Mouse (Mus musculus): ENCODE results near the gene Rtl6. TPM values are rescaled to one million over a fixed set of nuclear protein-coding genes. Genes with fewer than 3 reads are reported as not detected.

Gene Rtl6
- polyA plus RNA-seq, 1 experiment: not detected

DNA sequence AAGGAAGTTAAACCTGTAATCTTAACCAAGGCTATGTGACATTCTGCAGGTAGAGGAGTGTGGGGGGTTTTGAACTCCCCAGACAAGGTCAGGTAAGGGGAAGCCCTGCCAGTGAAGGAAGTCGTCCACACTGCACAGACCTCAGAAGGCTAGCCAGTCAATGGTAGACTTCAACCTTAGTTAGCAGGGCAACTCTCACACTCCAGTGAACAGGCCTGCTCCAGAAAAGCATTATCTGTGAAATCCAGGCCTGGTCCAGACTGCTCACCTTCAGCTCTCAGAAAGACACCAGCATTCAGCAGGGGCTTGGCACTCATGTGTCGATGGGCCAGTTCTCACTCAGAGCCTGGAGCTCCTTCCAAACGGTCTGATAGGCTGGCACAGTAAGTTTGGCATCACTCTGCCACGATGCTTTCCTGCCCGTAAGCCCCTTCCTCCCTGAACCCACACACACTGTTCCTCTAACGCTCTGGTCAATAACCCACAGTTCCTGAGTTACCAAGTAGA is 8.3 kb downstream of the Rtl6 start:
- Histone ChIP-seq H3K4me1 (ENCODE audit: control insufficient read depth, insufficient read depth, low read length) (peaks cover 17% of the 10 kb centered on the region), H3K4me3 (ENCODE audit: insufficient read depth, low read depth, low read length) (no peak overlapping the region), H3K27ac (ENCODE audit: insufficient read depth, low read depth, low read length) (no peak overlapping the region)
- TF ChIP-seq POLR2A (IDR thresholded peaks at IDR 0.05; ENCODE audit: insufficient read depth, low read depth, low read length): no peak
- no peak for TF ChIP-seq CTCF (IDR thresholded peaks at IDR 0.05; ENCODE audit: insufficient read depth, low read depth, low read length)
- WGBS: 71% methylated on average over 6 of the region's 6 CpGs

DNA sequence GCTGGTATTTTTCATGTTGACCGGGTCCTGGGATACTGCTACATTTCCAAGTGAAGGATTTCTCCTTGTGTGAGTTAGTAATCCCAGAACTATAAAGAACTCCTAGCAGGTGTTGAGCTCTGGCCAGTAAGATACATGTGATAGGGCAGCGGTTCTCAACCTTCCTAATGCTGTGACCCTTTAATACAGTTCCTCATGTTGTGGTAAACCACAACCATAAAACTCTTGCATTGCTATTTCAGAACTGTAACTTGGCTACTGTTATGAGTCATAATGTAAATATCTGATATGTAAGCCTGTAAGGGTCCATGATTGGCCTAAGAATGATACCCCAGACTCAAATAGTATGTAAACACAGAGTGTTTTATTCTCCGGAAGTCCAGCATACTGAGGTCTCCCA is 11.6 kb downstream of the Rtl6 start:
- 97% methylated on average over 3 of the region's 3 CpGs for WGBS
- TF ChIP-seq POLR2A (IDR thresholded peaks at IDR 0.05; ENCODE audit: insufficient read depth, low read depth, low read length) (no peak), CTCF (IDR thresholded peaks at IDR 0.05; ENCODE audit: insufficient read depth, low read depth, low read length) (no peak)
- H3K27ac ChIP-seq (ENCODE audit: insufficient read depth, low read depth, low read length): no peak overlapping the region
- no peak overlapping the region for H3K4me3 ChIP-seq (ENCODE audit: insufficient read depth, low read depth, low read length)
- peaks cover 9% of the 10 kb centered on the region for H3K4me1 ChIP-seq (ENCODE audit: control insufficient read depth, insufficient read depth, low read length)

DNA sequence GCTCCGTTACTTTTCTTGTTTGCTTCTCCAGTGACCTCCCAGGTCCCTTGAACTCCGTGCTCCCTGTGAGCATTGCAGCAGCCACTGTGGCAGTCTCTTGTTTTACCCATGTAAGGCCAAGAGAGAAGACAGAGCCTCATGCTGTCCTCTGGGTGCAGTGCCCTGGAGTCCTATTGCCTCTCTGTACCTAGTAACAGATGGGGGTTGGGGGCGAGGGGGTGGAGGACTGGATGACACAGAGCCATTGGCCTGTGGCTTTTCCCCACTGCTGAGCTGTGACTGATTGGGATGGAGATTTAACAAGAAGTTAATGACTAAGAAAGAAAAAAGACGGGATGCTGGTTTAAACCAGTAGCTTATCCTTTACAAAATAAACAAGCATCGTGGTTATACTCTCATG is 16.4 kb downstream of the Rtl6 start:
- peaks cover 7% of the 10 kb centered on the region for H3K4me1 ChIP-seq (ENCODE audit: control insufficient read depth, insufficient read depth, low read length)
- no peak overlapping the region for H3K27ac ChIP-seq (ENCODE audit: insufficient read depth, low read depth, low read length)
- TF ChIP-seq CTCF (IDR thresholded peaks at IDR 0.05; ENCODE audit: insufficient read depth, low read depth, low read length): no peak
- TF ChIP-seq POLR2A (IDR thresholded peaks at IDR 0.05; ENCODE audit: insufficient read depth, low read depth, low read length): no peak
- WGBS: 72% methylated on average over 5 of the region's 5 CpGs
- H3K4me3 ChIP-seq (ENCODE audit: insufficient read depth, low read depth, low read length): no peak overlapping the region

DNA sequence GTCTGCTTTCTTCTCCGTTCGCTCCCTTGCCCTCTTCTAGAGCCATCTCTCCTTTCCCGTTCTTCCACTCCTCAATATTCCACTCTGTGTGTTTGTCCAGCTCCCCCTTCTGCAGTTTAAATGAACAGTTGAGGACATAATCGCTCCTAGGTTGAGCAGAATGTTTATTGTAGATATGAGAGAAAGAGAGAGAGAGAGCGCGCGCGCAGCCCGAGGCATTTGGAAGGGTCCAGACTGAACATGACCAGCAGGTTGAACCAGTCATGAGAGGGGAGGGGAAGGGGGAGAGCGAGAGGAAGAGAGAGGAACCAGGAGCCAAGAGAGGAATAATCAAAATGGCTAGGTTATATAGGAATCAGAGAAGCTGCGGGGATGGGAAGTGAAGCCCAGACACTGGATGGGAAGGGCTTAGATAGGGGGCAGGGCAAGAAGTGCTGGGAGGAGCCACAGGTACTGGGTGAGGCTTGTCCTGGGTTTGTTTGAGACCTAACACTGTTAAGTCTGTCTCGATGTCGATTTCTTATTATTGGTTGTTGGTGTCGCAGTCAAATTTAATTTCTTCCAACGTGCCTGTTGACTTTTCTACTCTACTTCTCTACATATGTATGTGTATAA is 18.5 kb downstream of the Rtl6 start:
- 92% methylated on average over 15 of the region's 15 CpGs for WGBS
- H3K4me3 ChIP-seq (ENCODE audit: insufficient read depth, low read depth, low read length): no peak overlapping the region
- no peak for TF ChIP-seq POLR2A (IDR thresholded peaks at IDR 0.05; ENCODE audit: insufficient read depth, low read depth, low read length)
- TF ChIP-seq CTCF (IDR thresholded peaks at IDR 0.05; ENCODE audit: insufficient read depth, low read depth, low read length): no peak
- 0 out of 2 replicates have a peak, but pooled peaks cover 2% of the 10 kb centered on the region for H3K4me1 ChIP-seq (ENCODE audit: control insufficient read depth, insufficient read depth, low read length)
- H3K27ac ChIP-seq (ENCODE audit: insufficient read depth, low read depth, low read length): no peak overlapping the region

DNA sequence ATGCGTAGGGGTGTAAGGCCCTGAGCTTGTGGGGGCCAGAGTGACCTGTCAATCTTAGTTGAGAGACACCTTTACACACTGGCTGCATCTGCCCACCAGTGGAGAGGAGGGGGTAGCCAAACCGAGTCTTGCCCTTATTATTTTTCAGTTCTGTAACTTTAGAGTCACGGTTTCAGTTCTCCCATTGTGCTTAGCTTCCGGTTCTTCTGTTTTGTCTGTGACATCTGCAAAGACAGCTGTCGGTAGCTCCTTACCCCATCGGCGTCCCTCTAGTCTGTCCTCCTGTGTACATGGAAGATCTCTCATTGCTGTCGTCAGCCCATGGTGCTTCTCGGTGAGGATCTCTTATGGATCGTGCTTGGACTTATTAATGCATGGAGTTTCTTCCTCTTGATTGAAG is 20.5 kb downstream of the Rtl6 start:
- 91% methylated on average over 10 of the region's 10 CpGs for WGBS
- no peak for TF ChIP-seq POLR2A (IDR thresholded peaks at IDR 0.05; ENCODE audit: insufficient read depth, low read depth, low read length)
- TF ChIP-seq CTCF (IDR thresholded peaks at IDR 0.05; ENCODE audit: insufficient read depth, low read depth, low read length): no peak
- H3K4me3 ChIP-seq (ENCODE audit: insufficient read depth, low read depth, low read length): no peak overlapping the region
- no peak overlapping the region for H3K27ac ChIP-seq (ENCODE audit: insufficient read depth, low read depth, low read length)
- peaks cover 7% of the 10 kb centered on the region for H3K4me1 ChIP-seq (ENCODE audit: control insufficient read depth, insufficient read depth, low read length)

DNA sequence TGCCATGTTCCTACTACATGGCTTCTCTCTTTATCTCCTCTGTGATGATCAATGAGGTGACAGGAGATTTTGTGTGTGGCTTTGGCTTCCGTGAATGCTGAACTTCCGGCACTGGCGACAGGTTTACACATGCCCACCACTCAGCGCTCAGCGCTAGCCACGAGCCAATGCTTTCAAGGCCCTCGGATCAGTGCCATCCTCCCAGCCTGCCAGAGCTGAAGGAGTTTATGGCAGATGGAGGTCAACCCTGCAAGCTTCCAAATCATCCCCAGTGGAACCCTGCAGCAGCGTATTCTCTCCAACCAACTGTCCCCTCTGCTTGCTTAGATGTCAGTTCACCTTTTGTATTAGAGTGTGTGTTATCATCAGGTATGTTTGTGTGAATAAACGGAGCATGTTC is 21.0 kb downstream of the Rtl6 start:
- Histone ChIP-seq H3K27ac (ENCODE audit: insufficient read depth, low read depth, low read length) (no peak overlapping the region), H3K4me3 (ENCODE audit: insufficient read depth, low read depth, low read length) (no peak overlapping the region), H3K4me1 (ENCODE audit: control insufficient read depth, insufficient read depth, low read length) (peaks cover 8% of the 10 kb centered on the region)
- 96% methylated on average over 9 of the region's 9 CpGs for WGBS
- TF ChIP-seq POLR2A (IDR thresholded peaks at IDR 0.05; ENCODE audit: insufficient read depth, low read depth, low read length) (no peak), CTCF (IDR thresholded peaks at IDR 0.05; ENCODE audit: insufficient read depth, low read depth, low read length) (no peak)

DNA sequence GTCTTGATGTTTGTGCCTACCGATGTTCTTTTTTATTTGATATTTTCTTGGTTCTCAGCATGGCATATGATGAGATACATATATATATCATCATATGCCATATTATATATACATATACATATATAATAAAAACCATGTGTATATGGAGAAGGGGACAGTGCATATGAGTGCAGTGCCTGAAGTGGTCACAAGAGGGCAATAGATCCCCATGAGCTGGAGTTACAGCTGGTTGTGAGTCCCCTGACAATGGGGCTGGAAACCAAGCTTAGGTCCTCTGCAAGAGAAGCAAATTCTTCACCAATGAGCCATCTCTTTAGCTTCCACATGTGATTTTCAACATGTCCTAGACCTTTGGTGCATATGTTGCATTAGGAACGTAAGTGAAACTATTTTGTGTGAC is 21.7 kb downstream of the Rtl6 start:
- Histone ChIP-seq H3K4me3 (ENCODE audit: insufficient read depth, low read depth, low read length) (no peak overlapping the region), H3K4me1 (ENCODE audit: control insufficient read depth, insufficient read depth, low read length) (peaks cover 8% of the 10 kb centered on the region), H3K27ac (ENCODE audit: insufficient read depth, low read depth, low read length) (no peak overlapping the region)
- no peak for TF ChIP-seq CTCF (IDR thresholded peaks at IDR 0.05; ENCODE audit: insufficient read depth, low read depth, low read length)
- no peak for TF ChIP-seq POLR2A (IDR thresholded peaks at IDR 0.05; ENCODE audit: insufficient read depth, low read depth, low read length)
- WGBS: 60% methylated on average over 2 of the region's 2 CpGs

DNA sequence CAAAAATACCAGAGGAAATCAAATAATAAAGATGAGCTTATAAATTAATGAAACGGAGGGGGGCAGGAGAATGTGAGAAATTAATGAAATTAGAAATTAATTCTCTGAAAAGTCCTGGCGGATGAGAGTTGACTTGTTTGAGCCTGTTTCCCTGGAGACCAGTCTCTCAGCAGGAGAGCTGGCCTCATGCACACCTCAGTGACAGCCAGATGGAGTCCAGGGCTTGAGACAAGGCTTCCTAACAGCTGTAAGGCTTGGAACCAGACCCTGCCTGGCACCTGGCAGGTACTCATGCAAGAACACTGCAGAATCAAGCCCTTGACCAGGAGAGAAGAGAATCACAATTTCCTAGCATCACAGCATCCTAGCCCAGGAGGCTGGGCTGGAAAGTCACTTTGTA is 25.4 kb downstream of the Rtl6 start:
- WGBS: 35% methylated on average over 2 of the region's 2 CpGs
- Histone ChIP-seq H3K4me3 (ENCODE audit: insufficient read depth, low read depth, low read length) (no peak overlapping the region), H3K27ac (ENCODE audit: insufficient read depth, low read depth, low read length) (no peak overlapping the region), H3K4me1 (ENCODE audit: control insufficient read depth, insufficient read depth, low read length) (peaks cover 10% of the 10 kb centered on the region)
- TF ChIP-seq POLR2A (IDR thresholded peaks at IDR 0.05; ENCODE audit: insufficient read depth, low read depth, low read length) (no peak), CTCF (IDR thresholded peaks at IDR 0.05; ENCODE audit: insufficient read depth, low read depth, low read length) (no peak)

DNA sequence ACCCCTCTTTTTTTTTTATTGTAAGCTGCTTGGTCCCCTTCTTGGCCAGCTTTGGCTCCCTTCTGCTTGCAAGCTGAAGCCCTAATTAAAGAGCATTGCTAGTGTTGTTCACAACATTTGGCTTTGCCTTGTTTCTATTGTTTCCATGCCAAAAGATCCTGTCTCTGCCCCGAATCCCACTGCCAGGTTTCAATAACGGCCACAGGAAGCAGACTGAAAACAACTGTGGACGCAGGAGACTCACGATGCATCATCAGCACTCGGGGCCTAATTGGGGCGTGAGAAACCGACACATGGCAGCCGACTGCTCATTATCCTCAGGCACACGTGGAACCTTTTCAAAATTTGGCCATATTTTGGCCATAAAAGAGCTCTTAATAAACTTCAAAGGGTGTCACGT is 26.1 kb downstream of the Rtl6 start:
- no peak overlapping the region for H3K4me3 ChIP-seq (ENCODE audit: insufficient read depth, low read depth, low read length)

More for the DNA sequence above, 26.1 kb downstream of the Rtl6 start:
- WGBS: 19% methylated on average over 10 of the region's 10 CpGs
- H3K4me1 ChIP-seq (ENCODE audit: control insufficient read depth, insufficient read depth, low read length): peaks cover 17% of the 10 kb centered on the region
- TF ChIP-seq CTCF (IDR thresholded peaks at IDR 0.05; ENCODE audit: insufficient read depth, low read depth, low read length): no peak
- no peak for TF ChIP-seq POLR2A (IDR thresholded peaks at IDR 0.05; ENCODE audit: insufficient read depth, low read depth, low read length)
- H3K27ac ChIP-seq (ENCODE audit: insufficient read depth, low read depth, low read length): 0 out of 2 replicates have a peak overlapping the region, but pooled peaks have one; percentile 24

Data from olfactory bulb, adult 2 months (tissue).